Comparison of ENCODE assay signal across 19 mouse cellular contexts in the genomic region with DNA sequence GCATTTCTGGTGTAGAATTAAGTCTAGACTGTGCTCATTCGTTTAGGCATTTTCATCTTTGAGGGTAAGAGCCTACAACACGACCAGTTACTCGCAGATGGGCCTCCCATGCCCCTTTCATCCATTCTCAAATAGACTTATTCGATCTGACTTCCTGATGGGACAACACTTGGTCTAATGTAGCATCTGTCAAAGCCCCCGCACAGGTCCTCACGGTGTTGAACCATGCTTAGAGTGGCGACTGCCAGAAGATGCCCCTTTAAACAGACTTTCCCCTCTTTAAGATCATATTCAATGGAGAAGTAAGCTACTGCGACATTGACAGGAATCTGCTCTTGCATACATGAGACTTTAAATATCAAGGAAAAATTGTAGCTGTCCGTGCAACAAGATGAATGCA.
DNase-seq lines count a peak whose midpoint lies in the region; ATAC-seq and TF ChIP-seq lines count a peak whose summit lies in the region.
"Had no signal": no experiment of that assay in that cellular context is flagged by ENCODE, and none has a peak within 500 bp of the region (broad histone marks: within the 10 kb centered on the region; RNA-seq: fewer than 3 reads in every experiment).

No protein-coding gene starts in this region.

- no peak for TF ChIP-seq EP300 in heart, postnatal 0 days (IDR thresholded peaks at IDR 0.05; ENCODE audit: low read depth)

- ATAC-seq in heart, postnatal 0 days (ENCODE audit: insufficient read depth, low read depth): no peak
- no peak for ATAC-seq in heart, embryonic 11.5 days (replicated peaks; ENCODE audit: insufficient number of reproducible peaks, low FRiP score, low TSS enrichment)
- ATAC-seq in erythroblast, adult 5-6 weeks (replicated peaks; ENCODE audit: low FRiP score, poor library complexity, severe bottlenecking): no peak
- ATAC-seq: intestine, embryonic 15.5 days had no signal

- no peaks in the 10 kb centered on the region for H3K4me1 ChIP-seq in heart, postnatal 0 days (ENCODE audit: control insufficient read depth, insufficient read depth)
- no peaks in the 10 kb centered on the region for H3K4me1 ChIP-seq in heart, embryonic 11.5 days (ENCODE audit: control insufficient read depth, insufficient read depth, low read length)
- H3K4me1 ChIP-seq: embryonic facial prominence, embryonic 10.5 days; heart, embryonic 10.5 days; hindbrain, embryonic 10.5 days; intestine, embryonic 15.5 days had no signal

- peak overlapping the region; percentile 11; the same call in 1 of the 2 replicates for H3K27ac ChIP-seq in heart, postnatal 0 days (ENCODE audit: low read depth)
- no peak overlapping the region for H3K27ac ChIP-seq in heart, embryonic 11.5 days (ENCODE audit: low read depth, low read length)
- H3K27ac ChIP-seq: embryonic facial prominence, embryonic 10.5 days; embryonic facial prominence, embryonic 13.5 days; forebrain, embryonic 10.5 days; heart, adult 2 months; heart, embryonic 10.5 days; hindbrain, embryonic 10.5 days; hindbrain, embryonic 13.5 days; intestine, embryonic 15.5 days had no signal

- no peak for TF ChIP-seq CTCF in heart, postnatal 0 days (IDR thresholded peaks at IDR 0.05; ENCODE audit: low read depth)

- 65% methylated on average over 9 of the region's 9 CpGs for WGBS in heart, postnatal 0 days
- WGBS in heart, embryonic 11.5 days (ENCODE audit: insufficient replicate concordance): 72% methylated on average over 9 of the region's 9 CpGs

- H3K9me3 ChIP-seq in heart, postnatal 0 days (replicated peaks; ENCODE audit: control insufficient read depth, low read length): no peaks in the 10 kb centered on the region
- no peaks in the 10 kb centered on the region for H3K9me3 ChIP-seq in heart, embryonic 11.5 days (replicated peaks; ENCODE audit: control insufficient read depth, low read length)
- H3K9me3 ChIP-seq: embryonic facial prominence, embryonic 10.5 days; embryonic facial prominence, embryonic 13.5 days; forebrain, embryonic 10.5 days; heart, embryonic 10.5 days; hindbrain, embryonic 10.5 days; hindbrain, embryonic 13.5 days; intestine, embryonic 15.5 days had no signal

- no peaks in the 10 kb centered on the region for H3K27me3 ChIP-seq in heart, postnatal 0 days (ENCODE audit: control insufficient read depth, insufficient read depth, low read length)
- no peaks in the 10 kb centered on the region for H3K27me3 ChIP-seq in heart, embryonic 11.5 days (ENCODE audit: control insufficient read depth, insufficient read depth, low read length)
- H3K27me3 ChIP-seq: embryonic facial prominence, embryonic 13.5 days; hindbrain, embryonic 13.5 days; intestine, embryonic 15.5 days had no signal

- no peaks in the 10 kb centered on the region for H3K36me3 ChIP-seq in heart, postnatal 0 days (replicated peaks; ENCODE audit: control insufficient read depth, insufficient read depth, low read length)
- no peaks in the 10 kb centered on the region for H3K36me3 ChIP-seq in heart, embryonic 11.5 days (ENCODE audit: control insufficient read depth, insufficient read depth, low read length)
- H3K36me3 ChIP-seq: embryonic facial prominence, embryonic 10.5 days; embryonic facial prominence, embryonic 13.5 days; forebrain, embryonic 10.5 days; heart, embryonic 10.5 days; hindbrain, embryonic 10.5 days; hindbrain, embryonic 13.5 days; intestine, embryonic 15.5 days had no signal

- no peak overlapping the region for H3K4me2 ChIP-seq in heart, postnatal 0 days (ENCODE audit: low read depth, low read length)
- H3K4me2 ChIP-seq in heart, embryonic 11.5 days: no peak overlapping the region
- H3K4me2 ChIP-seq: embryonic facial prominence, embryonic 13.5 days; hindbrain, embryonic 13.5 days; intestine, embryonic 15.5 days had no signal

- no peak overlapping the region for H3K4me3 ChIP-seq in heart, postnatal 0 days (ENCODE audit: low read depth, low read length)
- no peak overlapping the region for H3K4me3 ChIP-seq in heart, embryonic 11.5 days (ENCODE audit: low read depth, low read length)
- H3K4me3 ChIP-seq: embryonic facial prominence, embryonic 10.5 days; embryonic facial prominence, embryonic 13.5 days; forebrain, embryonic 10.5 days; heart, adult 2 months; heart, embryonic 10.5 days; hindbrain, embryonic 10.5 days; hindbrain, embryonic 13.5 days; intestine, embryonic 15.5 days had no signal

- no peak for DNase-seq in heart, postnatal 0 days (ENCODE audit: low spot score)
- DNase-seq in naive thymus-derived CD4-positive, alpha-beta T cell, adult 2 months (ENCODE audit: low read depth): peak; percentile 56
- peak; percentile 69 for DNase-seq in thymus, postnatal 25 days
- no peak for DNase-seq in ovary, postnatal 36 days (ENCODE audit: low spot score)
- DNase-seq: adrenal gland, adult 8-10 months; adrenal gland, postnatal 25 days; gastrocnemius, postnatal 10 days; gastrocnemius, postnatal 36 days; heart, adult 2 months; heart, postnatal 36 days had no signal

- H3K9ac ChIP-seq in heart, postnatal 0 days (replicated peaks; ENCODE audit: low read depth, low read length): no peak overlapping the region
- H3K9ac ChIP-seq in heart, embryonic 11.5 days (ENCODE audit: low read depth, low read length): no peak overlapping the region
- H3K9ac ChIP-seq: embryonic facial prominence, embryonic 13.5 days; hindbrain, embryonic 13.5 days; intestine, embryonic 15.5 days had no signal

Comparison
In these comparisons a context has a peak if more than half of its experiments do, and no peak if none do; other contexts are left out.
1. DNase-seq: peak in naive thymus-derived CD4-positive, alpha-beta T cell, adult 2 months (single experiment) and thymus, postnatal 25 days (single experiment); none in heart, postnatal 0 days (single experiment) and ovary, postnatal 36 days (single experiment).